Mouse (Mus musculus) spleen, adult 2 months (tissue): ENCODE data around the gene Med12. TPM values are rescaled to one million over a fixed set of nuclear protein-coding genes. Genes with fewer than 3 reads are reported as not detected.

ENCODE experiments used
- DNase-seq, 2 experiments: peaks; one replicate each; pipeline versions ENCODE4 v3.0.0 to v3.0.0-alpha.2; 2012 to 2021; ENCODE audit warnings: low spot score in 2 of 2, low read depth in 1 of 2
- H3K27ac ChIP-seq: fragments of 200-500 bp; 2 replicates; pipeline ENCODE4 v1.5.1; 2012; ENCODE audit warnings: low read length, inconsistent platforms; ENCODE audit not compliant: insufficient read depth
- H3K27me3 ChIP-seq: fragments of 200-500 bp; 2 replicates; pipeline ENCODE4 v1.6.1; 2012; ENCODE audit warnings: mild to moderate bottlenecking, moderate library complexity, low read length, inconsistent platforms; ENCODE audit not compliant: control insufficient read depth, insufficient read depth
- H3K36me3 ChIP-seq: fragments of 200-500 bp; 2 replicates; pipeline ENCODE4 v1.6.1; 2012; ENCODE audit warnings: mild to moderate bottlenecking, low read length, inconsistent platforms; ENCODE audit not compliant: control insufficient read depth, insufficient read depth
- H3K4me1 ChIP-seq: fragments of 200-500 bp; 2 replicates; pipeline ENCODE4 v1.6.1; 2011; ENCODE audit warnings: inconsistent platforms; ENCODE audit not compliant: control insufficient read depth, insufficient read depth, insufficient read length
- H3K4me3 ChIP-seq: fragments of 200-500 bp; 2 replicates; pipeline ENCODE4 v1.5.1; 2011; ENCODE audit warnings: mild to moderate bottlenecking, inconsistent platforms; ENCODE audit not compliant: insufficient read depth, insufficient read length; ENCODE audit errors: extremely low read depth
- CTCF ChIP-seq: fragments of 200-500 bp; IDR thresholded peaks from 2 replicates; pipeline ENCODE4 v1.5.1; 2011; ENCODE audit warnings: mild to moderate bottlenecking, inconsistent platforms; ENCODE audit not compliant: insufficient read depth, insufficient read length, insufficient replicate concordance; ENCODE audit errors: extremely low read depth
- POLR2A ChIP-seq: fragments of 200-500 bp; IDR thresholded peaks from 2 replicates; pipeline ENCODE4 v1.6.1; 2011; ENCODE audit warnings: low read depth, low read length, inconsistent platforms
- WGBS: fragments of 180-500 bp; shearing (Covaris S2); methylation state at CpG from one replicate; pipeline ENCODE4 v1.1.7; 2018; 5-methylcytosine and 5-hydroxymethylcytosine counted together
- polyA plus RNA-seq: library from polyadenylated mRNA; depleted of rRNA; stranded (reverse); fragments of >200 nt; gene quantifications from 2 replicates; pipeline ENCODE4 v1.2.3, GENCODE M21; 2012

The Med12 gene
- polyA plus RNA-seq, 1 experiment, result 236 TPM

DNA sequence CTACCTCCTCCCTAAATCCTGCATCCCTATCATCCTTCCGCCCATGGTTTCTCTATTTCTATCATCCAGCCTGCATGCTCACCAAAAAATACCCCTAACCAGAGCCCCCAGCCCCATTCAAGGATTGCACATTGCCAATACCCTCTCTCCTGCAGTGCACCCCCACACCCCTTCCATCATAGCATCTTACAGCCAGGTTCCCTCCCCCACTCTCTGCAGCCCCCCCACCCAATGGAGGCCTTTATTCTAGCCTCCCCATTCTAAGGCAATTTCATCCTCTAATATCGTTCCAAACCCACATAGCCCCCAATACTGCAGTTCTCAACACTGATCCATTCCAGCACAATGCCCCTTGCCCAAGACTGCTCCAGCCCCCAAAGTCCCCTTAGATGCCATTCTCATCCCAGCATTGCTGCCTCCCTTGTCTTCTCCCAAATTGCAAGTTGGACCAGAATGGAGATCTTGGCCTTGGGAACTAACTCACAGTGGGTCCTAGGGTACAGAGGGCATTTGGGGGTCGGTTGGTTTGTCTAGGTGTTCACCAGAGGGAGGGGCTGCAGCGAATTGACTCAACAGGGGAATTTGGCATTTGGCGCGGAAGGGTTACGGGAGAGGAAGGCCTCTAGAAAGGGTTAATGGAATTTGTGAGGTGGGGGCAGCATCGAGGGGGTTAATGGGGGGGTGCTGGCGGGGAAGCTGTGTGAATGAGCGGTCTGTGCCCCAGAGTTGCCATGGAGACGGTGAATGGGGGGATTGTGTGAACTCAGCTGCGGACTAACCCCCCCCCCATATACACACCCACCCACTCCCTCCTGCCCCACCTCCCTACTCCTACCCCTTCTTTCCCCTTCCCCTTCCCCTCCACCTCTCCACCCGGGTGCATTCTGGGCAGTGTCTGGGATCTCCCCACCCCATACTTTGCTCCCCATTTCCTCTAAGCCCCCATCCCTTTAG is 25.9 kb downstream of the Med12 start:
- Histone ChIP-seq H3K27me3 (no peaks in the 10 kb centered on the region), H3K27ac (no peak overlapping the region), H3K4me3 (no peak overlapping the region), H3K4me1 (no peaks in the 10 kb centered on the region), H3K36me3 (peaks cover 12% of the 10 kb centered on the region)
- 52% methylated on average over 13 of the region's 13 CpGs for WGBS
- no peak for DNase-seq
- TF ChIP-seq CTCF (no peak), POLR2A (no peak)

- TF ChIP-seq CTCF, result no peak
- no peak for TF ChIP-seq POLR2A
- Histone ChIP-seq H3K27me3 (no peaks in the 10 kb centered on the region), H3K27ac (no peak overlapping the region), H3K4me3 (no peak overlapping the region), H3K4me1 (no peaks in the 10 kb centered on the region), H3K36me3 (peaks cover 10% of the 10 kb centered on the region)
- 64% methylated on average over 13 of the region's 13 CpGs for WGBS
- no peak for DNase-seq
Observed at GRCm38 (mm10) chrX:101300427-101301030, 26.7 kb downstream of the Med12 start.

DNA sequence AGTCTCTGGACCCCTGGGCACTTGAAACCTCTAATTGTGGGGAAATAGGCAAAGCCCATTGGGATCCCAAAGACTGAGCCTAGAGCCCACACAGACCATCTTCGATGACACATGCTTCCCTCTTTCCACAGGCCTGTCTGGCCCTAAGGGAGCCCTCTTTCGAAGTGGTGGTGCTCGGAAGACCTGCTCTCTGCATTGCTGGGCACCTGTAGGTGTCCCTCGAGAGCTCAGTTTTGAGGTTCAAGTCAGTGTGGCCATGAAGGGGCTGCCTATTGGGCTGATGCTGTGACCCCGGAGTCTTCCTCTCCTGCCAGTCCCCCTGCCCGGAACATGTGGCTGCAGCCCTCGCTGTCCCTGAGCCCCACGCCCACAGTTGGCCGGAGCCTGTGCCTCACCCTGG is 27.8 kb downstream of the Med12 start:
- DNase-seq, result no peak

GRCm38 (mm10) chrX:101304646-101305045 is 30.8 kb downstream of the Med12 start:
- no peaks in the 10 kb centered on the region for H3K36me3 ChIP-seq
- H3K27ac ChIP-seq, result no peak overlapping the region
- no peaks in the 10 kb centered on the region for H3K27me3 ChIP-seq
- no peak for DNase-seq
- H3K4me3 ChIP-seq, result no peak overlapping the region
- TF ChIP-seq POLR2A, result no peak
- no peak for TF ChIP-seq CTCF
- H3K4me1 ChIP-seq, result no peaks in the 10 kb centered on the region
- 77% methylated on average over 2 of the region's 2 CpGs for WGBS

More for the DNA sequence above, 27.8 kb downstream of the Med12 start:
- no peaks in the 10 kb centered on the region for H3K4me1 ChIP-seq
- peaks cover 6% of the 10 kb centered on the region for H3K36me3 ChIP-seq
- H3K4me3 ChIP-seq, result no peak overlapping the region
- WGBS, result 84% methylated on average over 9 of the region's 9 CpGs
- no peak overlapping the region for H3K27ac ChIP-seq
- TF ChIP-seq CTCF (no peak), POLR2A (no peak)
- H3K27me3 ChIP-seq, result no peaks in the 10 kb centered on the region

- no peaks in the 10 kb centered on the region for H3K27me3 ChIP-seq
- no peak for TF ChIP-seq POLR2A
- no peak for TF ChIP-seq CTCF
- H3K4me1 ChIP-seq, result no peaks in the 10 kb centered on the region
- no peaks in the 10 kb centered on the region for H3K36me3 ChIP-seq
- WGBS, result 91% methylated on average over 5 of the region's 5 CpGs
- H3K27ac ChIP-seq, result no peak overlapping the region
- no peak for DNase-seq
- no peak overlapping the region for H3K4me3 ChIP-seq
Observed at GRCm38 (mm10) chrX:101309299-101309698, 35.5 kb downstream of the Med12 start.

DNA sequence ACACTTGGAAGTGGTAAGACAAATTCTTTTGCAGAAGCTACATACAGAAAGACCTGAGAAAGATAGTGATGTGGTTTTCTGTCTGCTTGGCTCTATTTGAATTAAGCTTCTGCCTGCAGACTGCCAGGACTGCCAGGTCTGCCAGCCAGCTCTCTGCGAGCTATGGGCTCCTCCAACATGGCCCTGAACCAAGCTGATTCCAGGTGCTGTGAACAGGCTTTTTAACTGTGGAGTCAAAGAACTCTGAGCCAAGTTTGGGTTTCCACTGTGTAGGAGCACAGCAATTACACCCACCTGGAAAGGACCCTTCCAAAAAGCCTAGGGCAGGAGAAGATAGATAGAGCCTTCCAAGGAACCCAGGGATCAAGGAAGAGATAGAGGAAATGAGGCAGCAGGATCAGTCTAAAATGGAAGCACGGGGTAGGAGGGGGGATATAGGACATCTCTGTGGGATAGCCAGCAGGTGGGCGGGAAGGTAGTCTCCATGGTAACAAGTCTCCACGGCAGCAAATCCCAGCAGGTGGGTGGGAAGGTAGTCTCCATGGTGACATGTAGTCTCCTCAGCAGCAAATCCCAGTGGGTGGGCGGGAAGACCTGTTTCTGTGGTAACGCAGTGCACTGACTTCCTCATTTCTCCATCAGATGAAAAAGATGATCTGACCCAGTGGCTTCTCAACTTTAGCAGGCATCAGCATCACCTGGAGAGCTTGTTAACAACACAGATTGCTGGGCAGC is 40.0 kb downstream of the Med12 start:
- WGBS, result 49% methylated on average over 6 of the region's 6 CpGs
- no peak for DNase-seq
- TF ChIP-seq CTCF, result no peak
- TF ChIP-seq POLR2A, result no peak
- no peaks in the 10 kb centered on the region for H3K27me3 ChIP-seq
- no peak overlapping the region for H3K4me3 ChIP-seq
- H3K36me3 ChIP-seq, result no peaks in the 10 kb centered on the region
- H3K27ac ChIP-seq, result no peak overlapping the region
- no peaks in the 10 kb centered on the region for H3K4me1 ChIP-seq
